Mouse (Mus musculus) kidney, adult 2 months (tissue): Measurements from ENCODE around the gene Ccnk.

Experiments
- CTCF ChIP-seq: fragments of 200-500 bp; conservative IDR thresholded peaks from 2 replicates; pipeline ENCODE4 v1.5.1; 2011; ENCODE audit warnings: low read depth, mild to moderate bottlenecking, control low read depth, low read length, moderate library complexity, mixed read lengths; ENCODE audit not compliant: insufficient read depth, insufficient read length
- POLR2A ChIP-seq: fragments of 200-500 bp; IDR thresholded peaks from one replicate; pipeline ENCODE4 v1.6.1; 2011; ENCODE audit warnings: low read depth, low read length, control low read depth

DNA sequence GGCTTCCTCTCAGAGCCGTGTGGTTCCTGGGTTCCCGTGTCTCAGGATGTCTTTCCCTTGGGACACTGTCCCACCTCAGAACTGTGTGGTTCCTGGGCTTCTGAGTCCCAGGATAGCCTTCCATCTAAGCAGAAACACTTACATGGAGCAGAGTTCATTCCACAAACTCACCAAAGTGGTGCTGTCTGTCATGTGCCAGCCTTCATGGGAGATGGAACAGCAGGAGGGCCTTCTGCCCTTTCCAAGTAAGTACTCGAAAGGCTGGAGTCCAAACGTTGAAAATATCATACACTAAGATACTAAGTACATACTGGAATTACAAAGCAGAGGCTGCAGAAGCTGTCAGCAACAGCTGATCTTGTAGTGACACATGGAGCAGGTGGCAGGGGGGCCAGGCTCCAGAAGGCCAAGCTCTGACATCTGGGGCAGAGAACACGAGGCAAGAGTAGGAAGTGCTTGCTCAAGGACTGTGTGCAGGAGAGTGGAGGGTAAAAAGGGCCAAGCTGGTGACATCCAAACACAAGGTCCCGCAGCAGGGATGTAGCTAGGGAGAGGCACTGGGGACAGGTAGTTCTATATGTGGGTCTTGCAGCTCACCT is 43.7 kb upstream of the Ccnk start:
- TF ChIP-seq POLR2A (no peak), CTCF (no peak)
